Mouse (Mus musculus) C3H10T1/2 (cell line): ENCODE data around the gene Enpp5. TPM values are rescaled to one million over a fixed set of nuclear protein-coding genes. Genes with fewer than 3 reads are reported as not detected.

ENCODE experiments used
- polyA plus RNA-seq, 2 experiments: library from polyadenylated mRNA; unstranded; fragments of >200 nt; fragmentation: generic; extraction: Trizol; gene quantifications; one replicate each; pipeline ENCODE4 v1.2.1; 2012; ENCODE audit warnings: missing spikeins in 2 of 2

The Enpp5 gene
- polyA plus RNA-seq, result under 1 TPM in 1 of 2 experiments, not detected in 1; 0.02 TPM

DNA sequence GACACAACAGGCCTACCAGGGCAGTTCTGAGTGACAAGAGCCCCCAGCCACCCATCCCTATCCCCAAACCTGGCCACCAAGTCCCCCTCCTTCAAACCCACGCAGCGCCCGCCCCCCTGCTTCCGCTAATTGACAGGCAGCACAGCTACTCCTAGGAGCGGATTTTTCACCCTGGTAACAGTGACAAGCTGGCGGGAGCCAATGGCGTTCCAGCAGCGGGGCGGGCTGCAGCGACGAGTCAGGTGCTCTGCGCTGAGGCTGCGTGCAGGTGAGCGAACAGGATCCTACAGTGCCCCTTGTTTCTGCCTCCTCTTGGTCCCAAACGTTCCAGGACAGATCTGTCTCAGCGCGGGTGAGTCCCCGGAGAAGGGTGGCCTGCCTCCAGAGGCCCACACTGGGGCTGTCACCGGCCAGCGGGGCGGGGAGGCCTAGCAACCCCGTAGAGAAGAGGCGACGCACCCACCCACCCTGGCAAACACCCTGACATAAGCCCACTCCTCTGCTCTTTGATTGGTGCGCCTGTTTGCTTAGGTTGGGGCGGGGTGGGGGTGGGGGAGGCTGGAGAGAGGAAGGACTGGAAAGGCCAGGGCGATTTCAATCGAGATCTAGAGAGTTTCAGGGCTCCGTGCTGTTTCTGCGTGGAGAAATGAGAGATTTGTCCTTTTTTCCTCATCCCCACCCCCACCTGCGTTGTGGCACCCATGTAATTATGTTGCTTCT lies at the start of gene Enpp5:
TSS of gene Enpp5 (plus strand) at position 183 of the 720 bp plus-strand sequence.

GRCm38 (mm10) chr17:44105287-44106138 lies 26.9 kb downstream of the Enpp5 start, which contains the start of gene Enpp4:
Gene Enpp4 (minus strand): TSS chr17:44105809.

Other genes with a start within 250 kb of the Enpp5 start
- gene Enpp4, start 27.0 kb downstream of the Enpp5 start, polyA plus RNA-seq, result 1 to 10 TPM in 1 of 2 experiments, under 1 TPM in 1; 0.15 to 1.3 TPM
- under 1 TPM; 0.01 to 0.02 TPM for gene Clic5, start 109.8 kb downstream of the Enpp5 start, polyA plus RNA-seq